Mouse (Mus musculus): ENCODE measurements at regions not wholly inside any gene's neighbourhood (a gene's known extent, or its start where the extent isn't known, plus 50 kb on each side); places are given as distances from the start of the nearest gene placed in this dataset.
A peak's percentile ranks its signal among the peaks of the same experiment; 100 is the strongest.

GRCm38 (mm10) chr12:92152922-92153235 lies 303.9 kb upstream of the Sel1l start:
- no peak for DNase-seq (ENCODE audit: low read depth, low spot score)

GRCm38 (mm10) chr12:92152043-92152921 lies 303.3 kb upstream of the Sel1l start:
- DNase-seq (ENCODE audit: low read depth, low spot score): no peak

GRCm38 (mm10) chr12:92137539-92137938 lies 288.6 kb upstream of the Sel1l start:
- no peak for DNase-seq (ENCODE audit: low read depth, low spot score)

- no peak for DNase-seq (ENCODE audit: low read depth, low spot score)
Measured at GRCm38 (mm10) chr12:92127648-92128047, 278.7 kb upstream of the Sel1l start.

- no peak for DNase-seq (ENCODE audit: low read depth, low spot score)
Measured at GRCm38 (mm10) chr12:92120164-92120815, 271.3 kb upstream of the Sel1l start.

GRCm38 (mm10) chr12:92109615-92110014 lies 260.7 kb upstream of the Sel1l start:
- no peak for DNase-seq (ENCODE audit: low read depth, low spot score)

GRCm38 (mm10) chr12:92100080-92100479 lies 251.1 kb upstream of the Sel1l start:
- DNase-seq (ENCODE audit: low read depth, low spot score): no peak

- no peak for DNase-seq (ENCODE audit: low read depth, low spot score)
Measured at GRCm38 (mm10) chr12:92092794-92093365, 243.9 kb upstream of the Sel1l start.

GRCm38 (mm10) chr12:92073209-92073608 lies 224.3 kb upstream of the Sel1l start:
- DNase-seq (ENCODE audit: low read depth, low spot score): no peak

GRCm38 (mm10) chr12:92062731-92063130 lies 213.8 kb upstream of the Sel1l start:
- peak; percentile 2 for DNase-seq (ENCODE audit: low read depth, low spot score)

GRCm38 (mm10) chr12:92040481-92040880 lies 191.5 kb upstream of the Sel1l start:
- DNase-seq (ENCODE audit: low read depth, low spot score): peak; percentile 52

GRCm38 (mm10) chr12:92029192-92029591 lies 180.2 kb upstream of the Sel1l start:
- DNase-seq (ENCODE audit: low read depth, low spot score): no peak

GRCm38 (mm10) chr12:92028354-92028753 lies 179.4 kb upstream of the Sel1l start:
- no peak for DNase-seq (ENCODE audit: low read depth, low spot score)

- DNase-seq (ENCODE audit: low read depth, low spot score): no peak
Measured at GRCm38 (mm10) chr12:92024461-92025218, 175.7 kb upstream of the Sel1l start.

GRCm38 (mm10) chr12:92019593-92020224 lies 170.8 kb upstream of the Sel1l start:
- no peak for DNase-seq (ENCODE audit: low read depth, low spot score)

- DNase-seq (ENCODE audit: low read depth, low spot score): no peak
Measured at GRCm38 (mm10) chr12:92015373-92015772, 166.4 kb upstream of the Sel1l start.

GRCm38 (mm10) chr12:92013979-92014378 lies 165.0 kb upstream of the Sel1l start:
- no peak for DNase-seq (ENCODE audit: low read depth, low spot score)

GRCm38 (mm10) chr12:92013244-92013643 lies 164.3 kb upstream of the Sel1l start:
- peak; percentile 60 for DNase-seq (ENCODE audit: low read depth, low spot score)

- no peak for DNase-seq (ENCODE audit: low read depth, low spot score)
Measured at GRCm38 (mm10) chr12:92004391-92005094, 155.6 kb upstream of the Sel1l start.

GRCm38 (mm10) chr12:91999031-91999430 lies 150.1 kb upstream of the Sel1l start:
- DNase-seq (ENCODE audit: low read depth, low spot score): no peak

- no peak for DNase-seq (ENCODE audit: low read depth, low spot score)
Measured at GRCm38 (mm10) chr12:91997404-91997803, 148.4 kb upstream of the Sel1l start.

Data from ZHBTc4 (cell line).